ENCODE assay signal across 9 mouse cellular contexts in genomic region chr2:4509739-4510138, GRCm38 (mm10).
A peak's percentile ranks its signal among the peaks of the same experiment; 100 is the strongest.
DNase-seq lines count a peak whose midpoint lies in the region; ATAC-seq lines count a peak whose summit lies in the region.
"Had no signal": no experiment of that assay in that cellular context is flagged by ENCODE, and none has a peak within 500 bp of the region (broad histone marks: within the 10 kb centered on the region; RNA-seq: fewer than 3 reads in every experiment).

No protein-coding gene starts in this region.

- DNase-seq in frontal cortex, postnatal 36 days (ENCODE audit: low spot score in 2 of 2) = no peak
- no peak for DNase-seq in midbrain, embryonic 11.5 days (ENCODE audit: low spot score, missing footprints)
- DNase-seq in kidney, postnatal 25 days = peak; percentile 29 to 51
- no peak for DNase-seq in frontal cortex, postnatal 10 days (ENCODE audit: low spot score in 2 of 2)
- DNase-seq in yolk sac, embryonic 10.5 days (ENCODE audit: low spot score) = no peak
- DNase-seq: B cell, adult 2 months had no signal

- H3K4me3 ChIP-seq in midbrain, embryonic 15.5 days = no peak overlapping the region
- H3K4me3 ChIP-seq in midbrain, embryonic 11.5 days (ENCODE audit: low read depth, low read length) = no peak overlapping the region
- no peak overlapping the region for H3K4me3 ChIP-seq in stomach, embryonic 16.5 days (replicated peaks; ENCODE audit: low read length)

- ATAC-seq in frontal cortex, adult (ENCODE audit: low TSS enrichment) = peak; percentile 75
- ATAC-seq in midbrain, embryonic 15.5 days (replicated peaks) = 0 out of 2 replicates have a peak, but pooled peaks have one; percentile 38
- no peak for ATAC-seq in midbrain, embryonic 11.5 days (ENCODE audit: low FRiP score)
- peak; percentile 48; the same call in 1 of the 2 replicates for ATAC-seq in stomach, embryonic 16.5 days (ENCODE audit: insufficient read depth, low FRiP score)

- H3K4me2 ChIP-seq in midbrain, embryonic 15.5 days = no peak overlapping the region
- no peak overlapping the region for H3K4me2 ChIP-seq in midbrain, embryonic 11.5 days
- H3K4me2 ChIP-seq in stomach, embryonic 16.5 days (ENCODE audit: low read depth, low read length) = 0 out of 2 replicates have a peak overlapping the region, but pooled peaks have one; percentile 12

- H3K27ac ChIP-seq in midbrain, embryonic 15.5 days = no peak overlapping the region
- no peak overlapping the region for H3K27ac ChIP-seq in midbrain, embryonic 11.5 days (ENCODE audit: low read depth, low read length)
- peak overlapping the region; percentile 83 for H3K27ac ChIP-seq in stomach, embryonic 16.5 days (ENCODE audit: low read length)

- no peak overlapping the region for H3K9ac ChIP-seq in midbrain, embryonic 15.5 days
- H3K9ac ChIP-seq in midbrain, embryonic 11.5 days (ENCODE audit: low read length) = no peak overlapping the region
- H3K9ac ChIP-seq in stomach, embryonic 16.5 days (ENCODE audit: low read length) = peak overlapping the region; percentile 14; the same call in 1 of the 2 replicates

- no peaks in the 10 kb centered on the region for H3K9me3 ChIP-seq in midbrain, embryonic 15.5 days
- H3K9me3 ChIP-seq in midbrain, embryonic 11.5 days (ENCODE audit: control insufficient read depth, low read length) = no peaks in the 10 kb centered on the region
- no peaks in the 10 kb centered on the region for H3K9me3 ChIP-seq in stomach, embryonic 16.5 days (replicated peaks; ENCODE audit: control insufficient read depth, low read length)

- no peaks in the 10 kb centered on the region for H3K27me3 ChIP-seq in midbrain, embryonic 15.5 days (replicated peaks)
- no peaks in the 10 kb centered on the region for H3K27me3 ChIP-seq in midbrain, embryonic 11.5 days (ENCODE audit: control insufficient read depth, insufficient read depth, low read length)
- no peaks in the 10 kb centered on the region for H3K27me3 ChIP-seq in stomach, embryonic 16.5 days (ENCODE audit: control insufficient read depth, insufficient read depth, low read length)

- WGBS in midbrain, embryonic 15.5 days = 52% methylated on average over 5 of the region's 5 CpGs
- WGBS in midbrain, embryonic 11.5 days = 77% methylated on average over 5 of the region's 5 CpGs
- WGBS in stomach, embryonic 16.5 days = 35% methylated on average over 5 of the region's 5 CpGs

- peaks cover 20% of the 10 kb centered on the region for H3K4me1 ChIP-seq in midbrain, embryonic 15.5 days
- no peaks in the 10 kb centered on the region for H3K4me1 ChIP-seq in midbrain, embryonic 11.5 days (ENCODE audit: control insufficient read depth, insufficient read depth, low read length)
- peaks cover 28% of the 10 kb centered on the region; the same call in 1 of the 2 replicates for H3K4me1 ChIP-seq in stomach, embryonic 16.5 days (ENCODE audit: control insufficient read depth, insufficient read depth, low read length)

- no peaks in the 10 kb centered on the region; the same call in 1 of the 2 replicates for H3K36me3 ChIP-seq in midbrain, embryonic 15.5 days (replicated peaks)
- no peaks in the 10 kb centered on the region for H3K36me3 ChIP-seq in midbrain, embryonic 11.5 days (ENCODE audit: control insufficient read depth, insufficient read depth, low read length)
- no peaks in the 10 kb centered on the region for H3K36me3 ChIP-seq in stomach, embryonic 16.5 days (ENCODE audit: control insufficient read depth, insufficient read depth, low read length)

Comparison
In these comparisons a context has a peak if more than half of its experiments do, and no peak if none do; other contexts are left out.
1. DNase-seq: peak in kidney, postnatal 25 days (2 of 2); none in frontal cortex, postnatal 36 days (0 of 2), midbrain, embryonic 11.5 days (single experiment), frontal cortex, postnatal 10 days (0 of 2) and yolk sac, embryonic 10.5 days (single experiment).